Mouse (Mus musculus) adrenal gland, adult 18-20 months (tissue): ENCODE measurements around the gene Ddias. TPM values are rescaled to one million over a fixed set of nuclear protein-coding genes. Genes with fewer than 3 reads are reported as not detected.

ENCODE experiments used
- DNase-seq, 2 experiments: peaks; one replicate each; pipeline ENCODE4 v3.0.0; 2021 to 2022; ENCODE audit warnings: low spot score in 2 of 2
- total RNA-seq, 2 experiments: library from RNA; stranded (reverse); gene quantifications; 1 replicate in 1 of 2; 2 replicates in 1 of 2; pipeline ENCODE4 v1.2.3; 2021

The Ddias gene
- total RNA-seq, 2 experiments from 2014 or later: 0.42 to 0.86 TPM

GRCm38 (mm10) chr7:92870161-92870560, 3.9 kb downstream of the Ddias start:
- no peak for DNase-seq

GRCm38 (mm10) chr7:92866526-92866925, 7.5 kb downstream of the Ddias start:
- no peak for DNase-seq

GRCm38 (mm10) chr7:92848246-92848645, 25.8 kb downstream of the Ddias start:
- DNase-seq: no peak

- DNase-seq: no peak
Measured at GRCm38 (mm10) chr7:92842254-92842653, 31.8 kb downstream of the Ddias start.

- no peak for DNase-seq
Measured at GRCm38 (mm10) chr7:92837907-92838306, 36.1 kb downstream of the Ddias start.

GRCm38 (mm10) chr7:92837226-92837625, 36.8 kb downstream of the Ddias start:
- no peak for DNase-seq

- no peak for DNase-seq
Measured at GRCm38 (mm10) chr7:92836447-92836846, 37.6 kb downstream of the Ddias start.

GRCm38 (mm10) chr7:92834391-92834790, 39.7 kb downstream of the Ddias start:
- DNase-seq: no peak

- no peak for DNase-seq
Measured at GRCm38 (mm10) chr7:92832395-92832794, 41.7 kb downstream of the Ddias start.

GRCm38 (mm10) chr7:92827981-92828380, 46.1 kb downstream of the Ddias start:
- DNase-seq: no peak

GRCm38 (mm10) chr7:92826248-92826647, 47.8 kb downstream of the Ddias start:
- no peak for DNase-seq

- no peak for DNase-seq
Measured at GRCm38 (mm10) chr7:92822409-92823101, 51.5 kb downstream of the Ddias start.

GRCm38 (mm10) chr7:92821871-92822270, 52.2 kb downstream of the Ddias start:
- no peak for DNase-seq

GRCm38 (mm10) chr7:92820941-92821465, 53.0 kb downstream of the Ddias start:
- DNase-seq: no peak

GRCm38 (mm10) chr7:92820410-92820809, 53.6 kb downstream of the Ddias start:
- no peak for DNase-seq

- no peak for DNase-seq
Measured at GRCm38 (mm10) chr7:92819656-92820055, 54.4 kb downstream of the Ddias start.

- no peak for DNase-seq
Measured at GRCm38 (mm10) chr7:92817886-92818285, 56.2 kb downstream of the Ddias start.

- no peak for DNase-seq
Measured at GRCm38 (mm10) chr7:92817242-92817641, 56.8 kb downstream of the Ddias start.

GRCm38 (mm10) chr7:92811667-92812279, 62.3 kb downstream of the Ddias start:
- DNase-seq: no peak
